Mouse (Mus musculus): ENCODE data around the gene Numb. TPM values are rescaled to one million over a fixed set of nuclear protein-coding genes. Genes with fewer than 3 reads are reported as not detected.

Numb gene
- polyA plus RNA-seq (2012; rRNA removed) = 155 and 165 TPM in 2 replicates

- H3K4me1 ChIP-seq (ENCODE audit: control insufficient read depth, insufficient read depth, low read length) = peaks cover 9% of the 10 kb centered on the region
- peak; percentile 97 for DNase-seq
- H3K4me3 ChIP-seq (replicated peaks; ENCODE audit: extremely low read depth, low read depth, low read length) = peak within 1 kb of the TSS; percentile 75
- WGBS = under 1% methylated on average over 63 of the region's 63 CpGs
- TF ChIP-seq CTCF (IDR thresholded peaks at IDR 0.05; ENCODE audit: insufficient read depth, low read length) = no peak
- peak; percentile 96; the same call in 1 of the 2 replicates for TF ChIP-seq POLR2A (IDR thresholded peaks at IDR 0.05; ENCODE audit: borderline replicate concordance, extremely low read depth, low read depth, low read length)
These were observed at the start of gene Numb for GRCm38 (mm10) chr12:83921535-83922381. Numb (minus strand) TSS chr12:83921934.

GRCm38 (mm10) chr12:83965235-83965634, 43.5 kb upstream of the Numb start:
- Histone ChIP-seq H3K4me3 (replicated peaks; ENCODE audit: extremely low read depth, low read depth, low read length) (no peak overlapping the region), H3K4me1 (ENCODE audit: control insufficient read depth, insufficient read depth, low read length) (no peaks in the 10 kb centered on the region)
- DNase-seq = no peak
- TF ChIP-seq POLR2A (IDR thresholded peaks at IDR 0.05; ENCODE audit: borderline replicate concordance, extremely low read depth, low read depth, low read length) = no peak
- TF ChIP-seq CTCF (IDR thresholded peaks at IDR 0.05; ENCODE audit: insufficient read depth, low read length) = no peak
- 66% methylated on average over 7 of the region's 7 CpGs for WGBS

- Histone ChIP-seq H3K4me3 (replicated peaks; ENCODE audit: extremely low read depth, low read depth, low read length) (no peak overlapping the region), H3K4me1 (ENCODE audit: control insufficient read depth, insufficient read depth, low read length) (0 out of 2 replicates have a peak, but pooled peaks cover 4% of the 10 kb centered on the region)
- 80% methylated on average over 9 of the region's 9 CpGs for WGBS
- TF ChIP-seq CTCF (IDR thresholded peaks at IDR 0.05; ENCODE audit: insufficient read depth, low read length) = no peak
- no peak for TF ChIP-seq POLR2A (IDR thresholded peaks at IDR 0.05; ENCODE audit: borderline replicate concordance, extremely low read depth, low read depth, low read length)
- no peak for DNase-seq
These were observed 36.5 kb upstream of the Numb start for GRCm38 (mm10) chr12:83958278-83958677.

- no peak for TF ChIP-seq CTCF (IDR thresholded peaks at IDR 0.05; ENCODE audit: insufficient read depth, low read length)
- no peak for TF ChIP-seq POLR2A (IDR thresholded peaks at IDR 0.05; ENCODE audit: borderline replicate concordance, extremely low read depth, low read depth, low read length)
- peak overlapping the region; percentile 76 for H3K4me3 ChIP-seq (replicated peaks; ENCODE audit: extremely low read depth, low read depth, low read length)
- H3K4me1 ChIP-seq (ENCODE audit: control insufficient read depth, insufficient read depth, low read length) = peaks cover 8% of the 10 kb centered on the region; the same call in 1 of the 2 replicates
- no peak for DNase-seq
- 51% methylated on average over 32 of the region's 32 CpGs for WGBS
These were observed 30.2 kb upstream of the Numb start for GRCm38 (mm10) chr12:83951711-83952575.

GRCm38 (mm10) chr12:83950840-83951701, 29.3 kb upstream of the Numb start:
- Histone ChIP-seq H3K4me3 (replicated peaks; ENCODE audit: extremely low read depth, low read depth, low read length) (peak overlapping the region; percentile 76), H3K4me1 (ENCODE audit: control insufficient read depth, insufficient read depth, low read length) (peaks cover 8% of the 10 kb centered on the region; the same call in 1 of the 2 replicates)
- WGBS = under 1% methylated on average over 116 of the region's 116 CpGs
- TF ChIP-seq POLR2A (IDR thresholded peaks at IDR 0.05; ENCODE audit: borderline replicate concordance, extremely low read depth, low read depth, low read length) (no peak), CTCF (IDR thresholded peaks at IDR 0.05; ENCODE audit: insufficient read depth, low read length) (no peak)
- DNase-seq = peak; percentile 37

- TF ChIP-seq POLR2A (IDR thresholded peaks at IDR 0.05; ENCODE audit: borderline replicate concordance, extremely low read depth, low read depth, low read length) (peak; percentile 62; the same call in 1 of the 2 replicates), CTCF (IDR thresholded peaks at IDR 0.05; ENCODE audit: insufficient read depth, low read length) (no peak)
- peak; percentile 80 for DNase-seq
- under 1% methylated on average over 37 of the region's 37 CpGs for WGBS
These were observed 28.7 kb upstream of the Numb start, which contains the start of gene Riox1 for GRCm38 (mm10) chr12:83950493-83950839. Riox1 (plus strand) TSS chr12:83950608.

GRCm38 (mm10) chr12:83949776-83950492, 28.2 kb upstream of the Numb start:
- H3K4me1 ChIP-seq (ENCODE audit: control insufficient read depth, insufficient read depth, low read length) = peaks cover 4% of the 10 kb centered on the region; the same call in 1 of the 2 replicates
- DNase-seq = no peak
- no peak for TF ChIP-seq CTCF (IDR thresholded peaks at IDR 0.05; ENCODE audit: insufficient read depth, low read length)
- no peak for TF ChIP-seq POLR2A (IDR thresholded peaks at IDR 0.05; ENCODE audit: borderline replicate concordance, extremely low read depth, low read depth, low read length)
- WGBS = 16% methylated on average over 11 of the region's 11 CpGs
- H3K4me3 ChIP-seq (replicated peaks; ENCODE audit: extremely low read depth, low read depth, low read length) = peak overlapping the region; percentile 76

More at GRCm38 (mm10) chr12:83950493-83950839, 28.7 kb upstream of the Numb start, which contains the start of gene Riox1:
- peak within 1 kb of the TSS; percentile 76 for H3K4me3 ChIP-seq (replicated peaks; ENCODE audit: extremely low read depth, low read depth, low read length)
- H3K4me1 ChIP-seq (ENCODE audit: control insufficient read depth, insufficient read depth, low read length) = peaks cover 8% of the 10 kb centered on the region; the same call in 1 of the 2 replicates

GRCm38 (mm10) chr12:83949043-83949442, 27.3 kb upstream of the Numb start:
- TF ChIP-seq CTCF (IDR thresholded peaks at IDR 0.05; ENCODE audit: insufficient read depth, low read length) = no peak
- TF ChIP-seq POLR2A (IDR thresholded peaks at IDR 0.05; ENCODE audit: borderline replicate concordance, extremely low read depth, low read depth, low read length) = no peak
- DNase-seq = no peak
- no peak overlapping the region for H3K4me3 ChIP-seq (replicated peaks; ENCODE audit: extremely low read depth, low read depth, low read length)
- H3K4me1 ChIP-seq (ENCODE audit: control insufficient read depth, insufficient read depth, low read length) = peaks cover 4% of the 10 kb centered on the region; the same call in 1 of the 2 replicates
- 53% methylated on average over 4 of the region's 4 CpGs for WGBS
